Mouse (Mus musculus) E14TG2a.4 (cell line): Measurements from ENCODE around the gene Dnmt1.

Source experiments
- H3K27me3 ChIP-seq: 2 replicates; pipeline ENCODE4 v1.6.1; 2014; ENCODE audit warnings: low read length, control low read depth; ENCODE audit not compliant: insufficient read depth
- H3K36me3 ChIP-seq: 2 replicates; pipeline ENCODE4 v1.6.1; 2014; ENCODE audit warnings: low read length, control low read depth; ENCODE audit not compliant: insufficient read depth
- H3K4me1 ChIP-seq: replicated peaks from 2 replicates; pipeline ENCODE4 v1.6.1; 2014; ENCODE audit warnings: low read depth, low read length, control low read depth
- H3K4me3 ChIP-seq: replicated peaks from 2 replicates; pipeline ENCODE4 v1.5.1; 2014; ENCODE audit warnings: mild to moderate bottlenecking, low read length
- H3K9me3 ChIP-seq: 2 replicates; pipeline ENCODE4 v1.6.1; 2014; ENCODE audit warnings: low read length, control low read depth
- CTCF ChIP-seq: conservative IDR thresholded peaks from 2 replicates; pipeline ENCODE4 v1.5.1; 2014; ENCODE audit warnings: low read length
- NANOG ChIP-seq: IDR thresholded peaks from 2 replicates; pipeline ENCODE4 v1.6.1; 2014; ENCODE audit warnings: borderline replicate concordance, low read length, mixed read lengths
- POU5F1 ChIP-seq: IDR thresholded peaks from 2 replicates; pipeline ENCODE4 v1.6.1; 2014; ENCODE audit warnings: low read length, borderline replicate concordance

The Dnmt1 gene

DNA sequence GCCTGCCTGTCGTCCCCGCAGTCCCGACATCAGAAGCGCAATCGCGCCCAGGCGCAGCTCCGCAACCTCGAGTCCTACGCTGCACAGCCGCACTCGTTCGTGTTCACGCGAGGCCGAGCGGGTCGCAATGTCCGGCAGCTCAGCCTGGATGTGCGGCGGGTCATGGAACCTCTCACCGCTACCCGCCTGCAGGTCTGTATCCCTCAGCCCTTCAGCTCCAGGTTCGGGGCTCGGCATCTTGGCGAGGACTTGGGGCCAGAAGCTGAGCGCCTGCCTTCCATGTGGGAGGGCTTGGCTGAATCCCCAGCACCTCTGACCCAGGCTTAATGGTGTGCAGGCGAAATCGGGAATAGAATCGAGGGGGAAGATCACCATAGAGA, 71.3 kb downstream of the Dnmt1 start:
- H3K27me3 ChIP-seq, result no peaks in the 10 kb centered on the region
- peak overlapping the region; percentile 100 for H3K4me3 ChIP-seq
- TF ChIP-seq CTCF, result no peak
- TF ChIP-seq POU5F1, result no peak
- no peak for TF ChIP-seq NANOG
- H3K9me3 ChIP-seq, result peaks cover 35% of the 10 kb centered on the region
- H3K4me1 ChIP-seq, result peaks cover 40% of the 10 kb centered on the region
- H3K36me3 ChIP-seq, result peaks cover 49% of the 10 kb centered on the region

DNA sequence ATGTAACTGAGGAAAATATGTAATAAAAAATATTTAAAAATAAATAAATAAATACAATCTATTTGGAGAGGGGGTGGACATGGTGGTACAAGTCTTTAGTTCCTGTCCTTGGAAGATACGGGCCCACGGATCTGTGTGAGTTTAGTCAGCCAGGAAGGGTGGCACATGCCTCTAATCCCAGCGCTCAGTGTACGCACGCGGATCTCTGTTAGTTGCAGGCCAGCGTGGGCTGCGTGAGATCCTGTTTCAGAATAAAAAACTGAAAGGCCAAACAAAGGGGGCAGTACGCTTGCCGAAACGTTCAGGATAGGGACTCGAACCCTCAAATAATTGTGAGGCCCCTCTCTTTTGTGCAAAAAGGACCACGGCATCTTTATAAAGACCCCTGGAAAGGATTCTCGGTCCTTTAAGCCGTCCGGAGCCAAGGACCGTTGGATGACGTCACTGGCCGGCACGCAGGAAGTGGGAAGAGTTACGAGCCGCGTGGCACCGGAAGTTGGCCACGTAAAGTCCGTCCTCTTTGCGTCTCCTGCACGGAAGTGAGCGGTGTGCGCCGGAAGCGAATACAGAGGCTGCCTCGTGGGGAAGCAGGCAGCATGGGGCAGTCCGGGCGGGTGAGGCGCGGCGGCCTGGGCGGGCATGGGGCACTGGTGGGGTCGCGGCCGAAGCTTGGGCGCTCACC, 71.8 kb downstream of the Dnmt1 start, which contains the start of gene Ppan:
Gene Ppan, plus strand, starts transcription at position 472 of the 682 bp plus-strand sequence.
- H3K9me3 ChIP-seq, result peaks cover 39% of the 10 kb centered on the region
- H3K4me3 ChIP-seq, result peak within 1 kb of the TSS; percentile 100
- peaks cover 36% of the 10 kb centered on the region for H3K4me1 ChIP-seq
- TF ChIP-seq POU5F1, result no peak
- TF ChIP-seq NANOG, result no peak
- TF ChIP-seq CTCF, result no peak
- peaks cover 44% of the 10 kb centered on the region for H3K36me3 ChIP-seq
- H3K27me3 ChIP-seq, result no peaks in the 10 kb centered on the region

- Histone ChIP-seq H3K36me3 (peaks cover 37% of the 10 kb centered on the region), H3K9me3 (peaks cover 44% of the 10 kb centered on the region), H3K4me3 (no peak overlapping the region), H3K27me3 (no peaks in the 10 kb centered on the region), H3K4me1 (peaks cover 30% of the 10 kb centered on the region)
- TF ChIP-seq CTCF, result no peak
- no peak for TF ChIP-seq NANOG
- TF ChIP-seq POU5F1, result no peak
Measured at GRCm38 (mm10) chr9:20887191-20887590, 72.5 kb downstream of the Dnmt1 start.

GRCm38 (mm10) chr9:20886563-20886962, 73.1 kb downstream of the Dnmt1 start:
- peaks cover 49% of the 10 kb centered on the region for H3K9me3 ChIP-seq
- no peaks in the 10 kb centered on the region for H3K27me3 ChIP-seq
- H3K36me3 ChIP-seq, result peaks cover 31% of the 10 kb centered on the region
- H3K4me3 ChIP-seq, result no peak overlapping the region
- peaks cover 24% of the 10 kb centered on the region for H3K4me1 ChIP-seq
- no peak for TF ChIP-seq CTCF
- TF ChIP-seq POU5F1, result no peak
- TF ChIP-seq NANOG, result no peak

GRCm38 (mm10) chr9:20879097-20879792, 80.4 kb downstream of the Dnmt1 start, which contains the start of gene Angptl6:
Angptl6 (minus strand) TSS chr9:20879727.
- TF ChIP-seq NANOG (no peak), POU5F1 (no peak), CTCF (no peak)
- Histone ChIP-seq H3K9me3 (peaks cover 45% of the 10 kb centered on the region), H3K4me3 (peak within 1 kb of the TSS; percentile 79), H3K4me1 (peaks cover 33% of the 10 kb centered on the region), H3K36me3 (peaks cover 11% of the 10 kb centered on the region), H3K27me3 (no peaks in the 10 kb centered on the region)

GRCm38 (mm10) chr9:20878710-20879065, 81.0 kb downstream of the Dnmt1 start:
- Histone ChIP-seq H3K4me1 (peaks cover 34% of the 10 kb centered on the region), H3K4me3 (peak overlapping the region; percentile 79), H3K36me3 (peaks cover 16% of the 10 kb centered on the region), H3K9me3 (peaks cover 40% of the 10 kb centered on the region), H3K27me3 (no peaks in the 10 kb centered on the region)
- TF ChIP-seq NANOG (no peak), POU5F1 (no peak), CTCF (no peak)

GRCm38 (mm10) chr9:20878041-20878709, 81.5 kb downstream of the Dnmt1 start:
- no peak for TF ChIP-seq NANOG
- TF ChIP-seq CTCF, result peak; percentile 22

DNA sequence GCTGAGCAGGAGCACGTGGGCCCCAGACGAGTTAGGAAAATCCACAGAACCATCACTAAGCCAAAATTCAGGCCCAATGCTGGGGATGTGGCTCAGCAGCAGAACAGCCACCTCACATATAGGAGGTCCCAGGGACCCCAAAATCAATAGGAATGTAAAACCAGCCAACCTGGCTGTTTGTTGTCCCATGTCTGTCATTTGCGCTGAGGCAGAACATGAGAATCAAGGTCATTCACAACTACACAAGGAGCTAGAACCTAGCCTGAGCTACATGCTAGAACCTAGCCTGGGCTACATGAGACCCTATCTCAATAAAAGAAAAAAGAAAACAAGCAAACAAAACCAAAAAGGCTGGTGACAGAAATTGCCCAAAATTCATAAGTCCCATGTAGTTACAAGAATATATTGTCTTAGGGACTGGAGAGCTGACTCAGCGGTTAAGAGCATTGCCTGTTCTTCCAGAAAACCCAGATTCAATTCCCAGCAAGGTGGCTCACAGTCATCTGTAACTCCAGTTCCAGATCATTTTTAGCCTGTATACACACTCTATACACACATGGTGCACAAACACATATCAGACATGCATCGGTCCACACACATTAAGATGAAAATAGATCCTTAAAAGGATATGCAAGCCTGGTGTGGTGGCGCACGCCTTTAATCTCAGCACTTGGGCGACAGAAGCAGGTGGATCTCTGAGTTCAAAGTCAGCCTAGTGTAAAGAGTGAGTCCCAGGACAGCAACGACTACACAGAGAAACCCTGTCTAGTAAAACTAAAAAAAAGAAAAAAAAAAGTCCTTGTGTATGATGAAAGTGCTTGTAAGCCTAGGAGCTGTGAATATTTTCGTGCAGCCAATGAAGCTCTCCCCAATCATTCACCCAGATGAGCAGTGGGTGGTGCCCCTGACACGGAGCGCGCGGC, 82.3 kb downstream of the Dnmt1 start:
- Histone ChIP-seq H3K4me3 (peak overlapping the region; percentile 73), H3K36me3 (peaks cover 28% of the 10 kb centered on the region)
- TF ChIP-seq NANOG, result no peak
- no peak for TF ChIP-seq CTCF
- no peak for TF ChIP-seq POU5F1

More at GRCm38 (mm10) chr9:20878041-20878709, 81.5 kb downstream of the Dnmt1 start:
- Histone ChIP-seq H3K36me3 (peaks cover 21% of the 10 kb centered on the region), H3K27me3 (no peaks in the 10 kb centered on the region), H3K9me3 (peaks cover 36% of the 10 kb centered on the region), H3K4me3 (peak overlapping the region; percentile 79), H3K4me1 (peaks cover 35% of the 10 kb centered on the region)

More for the DNA sequence above, 82.3 kb downstream of the Dnmt1 start:
- H3K9me3 ChIP-seq, result peaks cover 28% of the 10 kb centered on the region
- no peaks in the 10 kb centered on the region for H3K27me3 ChIP-seq
- H3K4me1 ChIP-seq, result peaks cover 38% of the 10 kb centered on the region
